Mouse (Mus musculus) CH12.LX (cell line): ENCODE measurements around the gene Prepl. TPM values are rescaled to one million over a fixed set of nuclear protein-coding genes. Genes with fewer than 3 reads are reported as not detected.

Experiments used
- DNase-seq: peaks from one replicate; pipeline ENCODE4 v3.0.0-alpha.2; 2013; ENCODE audit errors: extremely low read depth
- H3K27ac ChIP-seq: 2 replicates; pipeline ENCODE4 v1.5.1; 2012; ENCODE audit warnings: low read depth, mild to moderate bottlenecking, control low read depth, moderate library complexity; ENCODE audit not compliant: insufficient read depth
- H3K27me3 ChIP-seq: replicated peaks from 2 replicates; pipeline ENCODE3; 2012; ENCODE audit warnings: inconsistent platforms
- H3K36me3 ChIP-seq, 2 experiments: replicated peaks in 1 of 2; 2 replicates each; pipeline versions ENCODE3 to v1.6.1; 2012; ENCODE audit warnings: inconsistent platforms in 1 of 2, low read length in 1 of 2, mild to moderate bottlenecking in 1 of 2, mixed read lengths in 1 of 2, moderate library complexity in 1 of 2; ENCODE audit not compliant: control insufficient read depth in 1 of 2, insufficient read depth in 1 of 2
- H3K4me1 ChIP-seq, 2 experiments: 2 replicates each; pipeline ENCODE4 v1.6.1; 2012; ENCODE audit warnings: inconsistent platforms in 1 of 2, moderate library complexity in 1 of 2; ENCODE audit not compliant: insufficient read depth in 2 of 2, control insufficient read depth in 1 of 2
- H3K4me2 ChIP-seq: 2 replicates; pipeline ENCODE4 v1.6.1; 2012; ENCODE audit warnings: low read depth, mild to moderate bottlenecking, control low read depth; ENCODE audit not compliant: poor library complexity, insufficient read depth, severe bottlenecking
- H3K4me3 ChIP-seq, 3 experiments: fragments of 150-350 bp in 1 of 3; sonication (generic) in 1 of 3; replicated peaks in 1 of 3; 2 replicates each; pipeline versions ENCODE3 to v1.5.1; 2011 to 2012; ENCODE audit warnings: low read depth in 2 of 3, low read length in 2 of 3, mild to moderate bottlenecking in 2 of 3, moderate library complexity in 2 of 3, control low read depth in 1 of 3, improper control_type of control experiment in 1 of 3, inconsistent platforms in 1 of 3, mixed read lengths in 1 of 3; ENCODE audit not compliant: poor library complexity in 1 of 3
- H3K79me2 ChIP-seq: replicated peaks from 2 replicates; pipeline ENCODE4 v1.6.1; 2012; ENCODE audit warnings: mild to moderate bottlenecking, moderate library complexity; ENCODE audit not compliant: control insufficient read depth, poor library complexity, insufficient read depth, severe bottlenecking; ENCODE audit errors: extremely low read depth
- H3K9ac ChIP-seq: 2 replicates; pipeline ENCODE4 v1.6.1; 2012; ENCODE audit warnings: low read depth, mild to moderate bottlenecking, control low read depth, moderate library complexity; ENCODE audit not compliant: insufficient read depth
- H3K9me3 ChIP-seq: replicated peaks from 2 replicates; pipeline ENCODE3; 2012; ENCODE audit warnings: low read length, inconsistent platforms, mixed read lengths
- BHLHE40 ChIP-seq: IDR thresholded peaks from 2 replicates; pipeline ENCODE4 v1.6.1; 2011; ENCODE audit warnings: mild to moderate bottlenecking, low read depth, low read length, improper control_type of control experiment
- CHD2 ChIP-seq: IDR thresholded peaks from 2 replicates; pipeline ENCODE4 v1.6.1; 2011; ENCODE audit warnings: low read length, improper control_type of control experiment
- CTCF ChIP-seq, 2 experiments: IDR thresholded peaks in 1 of 2; conservative IDR thresholded peaks in 1 of 2; 2 replicates each; pipeline ENCODE4 v1.5.1; 2011 to 2012; ENCODE audit warnings: low read depth in 2 of 2, low read length in 2 of 2, improper control_type of control experiment in 1 of 2, inconsistent platforms in 1 of 2, mild to moderate bottlenecking in 1 of 2, moderate library complexity in 1 of 2
- EP300 ChIP-seq: IDR thresholded peaks from 2 replicates; pipeline ENCODE4 v1.6.1; 2011; ENCODE audit warnings: low read length, improper control_type of control experiment
- ETS1 ChIP-seq: conservative IDR thresholded peaks from 2 replicates; pipeline ENCODE4 v1.6.1; 2012; ENCODE audit warnings: low read depth, mild to moderate bottlenecking, inconsistent platforms, low read length, improper control_type of control experiment, moderate library complexity
- HCFC1 ChIP-seq: IDR thresholded peaks from 2 replicates; pipeline ENCODE4 v1.6.1; 2012; ENCODE audit warnings: low read depth, mild to moderate bottlenecking, inconsistent platforms, low read length, improper control_type of control experiment
- MAX ChIP-seq: IDR thresholded peaks from 2 replicates; pipeline ENCODE4 v1.6.1; 2011; ENCODE audit warnings: low read length, improper control_type of control experiment
- MXI1 ChIP-seq: IDR thresholded peaks from 2 replicates; pipeline ENCODE4 v1.6.1; 2011; ENCODE audit warnings: mild to moderate bottlenecking, low read depth, low read length, improper control_type of control experiment
- MYC ChIP-seq: IDR thresholded peaks from 2 replicates; pipeline ENCODE4 v1.6.1; 2011; ENCODE audit warnings: low read depth, mild to moderate bottlenecking, improper control_type of control experiment, low read length
- POLR2A ChIP-seq: IDR thresholded peaks from 2 replicates; pipeline ENCODE4 v1.6.1; 2011; ENCODE audit warnings: low read depth, mild to moderate bottlenecking, improper control_type of control experiment, low read length
- POLR2AphosphoS2 ChIP-seq: IDR thresholded peaks from 2 replicates; pipeline ENCODE4 v1.6.1; 2011; ENCODE audit warnings: low read depth, low read length, improper control_type of control experiment
- RAD21 ChIP-seq: IDR thresholded peaks from 2 replicates; pipeline ENCODE4 v1.6.1; 2011; ENCODE audit warnings: low read depth, mild to moderate bottlenecking, low read length, improper control_type of control experiment, moderate library complexity
- SMC3 ChIP-seq: IDR thresholded peaks from 2 replicates; pipeline ENCODE4 v1.6.1; 2011; ENCODE audit warnings: low read depth, low read length, improper control_type of control experiment
- TBP ChIP-seq: conservative IDR thresholded peaks from 2 replicates; pipeline ENCODE4 v1.6.1; 2011; ENCODE audit warnings: low read depth, low read length, improper control_type of control experiment
- TCF12 ChIP-seq: IDR thresholded peaks from 2 replicates; pipeline ENCODE4 v1.6.1; 2014; ENCODE audit warnings: low read depth, mild to moderate bottlenecking, inconsistent platforms, low read length, improper control_type of control experiment
- USF1 ChIP-seq: IDR thresholded peaks from 2 replicates; pipeline ENCODE4 v1.6.1; 2014; ENCODE audit warnings: low read depth, mild to moderate bottlenecking, inconsistent platforms, low read length, improper control_type of control experiment
- USF2 ChIP-seq: conservative IDR thresholded peaks from 2 replicates; pipeline ENCODE4 v1.6.1; 2011; ENCODE audit warnings: low read depth, low read length, improper control_type of control experiment
- ZC3H11A ChIP-seq: IDR thresholded peaks from 2 replicates; pipeline ENCODE4 v1.6.1; 2012; ENCODE audit warnings: low read depth, mild to moderate bottlenecking, inconsistent platforms, low read length, improper control_type of control experiment
- ZNF384 ChIP-seq: IDR thresholded peaks from 2 replicates; pipeline ENCODE4 v1.6.1; 2012; ENCODE audit warnings: low read depth, low read length, improper control_type of control experiment, inconsistent platforms
- dilution Hi-C: fragments of 300-500 bp; cut with MboI; formaldehyde crosslinking; loops from 2 replicates; pipeline ENCODE4 v1.14.3; 2020; ENCODE audit warnings: low sequenced_read_pairs; ENCODE audit not compliant: extremely low pct_unique_long_range_greater_than_20kb, extremely low pct_ligation_motif_present
- in situ Hi-C: fragments of 300-500 bp; cut with MboI; formaldehyde crosslinking; loops from 3 replicates; pipeline ENCODE4 v1.14.3; 2019; ENCODE audit warnings: low sequenced_read_pairs, low pct_ligation_motif_present, low pct_unique_long_range_greater_than_20kb, mixed read lengths
- polyA plus RNA-seq: library from polyadenylated mRNA; unstranded; fragments of >175 nt; gene quantifications from 2 replicates; pipeline ENCODE4 v1.2.1, GENCODE M21; 2012; ENCODE audit warnings: low read depth; ENCODE audit not compliant: insufficient read length
- total RNA-seq, 2 experiments: library from RNA; depleted of rRNA; stranded (reverse); fragments of 300-350 nt in 1 of 2; fragments of >200 nt in 1 of 2; gene quantifications; 2 replicates each; pipeline ENCODE4 v1.2.3; 2012 to 2014

Gene Prepl
- total and polyA plus RNA-seq, 3 experiments: 7.0 to 22.9 (median 8.5) TPM

GRCm38 (mm10) chr17:85040913-85041312 lies 49.1 kb downstream of the Prepl start:
- Histone ChIP-seq H3K27me3 (no peaks in the 10 kb centered on the region), H3K4me1 (peaks cover 0 to 2% of the 10 kb centered on the region in 2 experiments; a peak in 1 of 4 replicates), H3K4me2 (no peak overlapping the region), H3K79me2 (no peaks in the 10 kb centered on the region), H3K27ac (no peak overlapping the region), H3K4me3 (no peak overlapping the region), H3K36me3 (no peaks in the 10 kb centered on the region), H3K9ac (no peak overlapping the region), H3K9me3 (no peaks in the 10 kb centered on the region)
- no peak for TF ChIP-seq POLR2AphosphoS2
- TF ChIP-seq POLR2A: no peak
- TF ChIP-seq SMC3: no peak
- no peak for TF ChIP-seq RAD21
- no peak for TF ChIP-seq USF2
- TF ChIP-seq ZNF384: no peak
- no peak for TF ChIP-seq MAX
- no peak for TF ChIP-seq ZC3H11A
- in situ Hi-C loops (no loop called here), dilution Hi-C loops (no loop called here)
- no peak for DNase-seq

- in situ Hi-C loops: no loop called here
- no peak for TF ChIP-seq CTCF (conservative IDR thresholded peaks at IDR 0.05 in 1 of 2, IDR thresholded peaks at IDR 0.05 in 1 of 2; ENCODE audit: low read depth in 2 of 2, low read length in 2 of 2)
- no peak for TF ChIP-seq BHLHE40
- no peak for TF ChIP-seq ZC3H11A
- no peak for TF ChIP-seq ZNF384
- TF ChIP-seq POLR2AphosphoS2: no peak
- no peak for TF ChIP-seq MYC
- no peak for TF ChIP-seq ETS1
- TF ChIP-seq TBP: no peak
- no peak for TF ChIP-seq MXI1
- TF ChIP-seq EP300: no peak
- no peak for TF ChIP-seq HCFC1
- TF ChIP-seq USF1: no peak
- no peak for TF ChIP-seq USF2
- TF ChIP-seq TCF12: no peak
- TF ChIP-seq CHD2: no peak
- TF ChIP-seq, all 38 proteins: peak for 0
- DNase-seq: no peak
- H3K4me3 ChIP-seq: no peak overlapping the region
- H3K27ac ChIP-seq: no peak overlapping the region
- no peaks in the 10 kb centered on the region for H3K9me3 ChIP-seq
- peaks cover 0 to 6% of the 10 kb centered on the region in 2 experiments; a peak in 1 of 4 replicates for H3K4me1 ChIP-seq
- no peaks in the 10 kb centered on the region for H3K36me3 ChIP-seq
- H3K4me2 ChIP-seq: no peak overlapping the region
- dilution Hi-C loops: no loop called here
- no peaks in the 10 kb centered on the region for H3K79me2 ChIP-seq
- H3K27me3 ChIP-seq: no peaks in the 10 kb centered on the region
- H3K9ac ChIP-seq: no peak overlapping the region
These were observed 51.3 kb downstream of the Prepl start for GRCm38 (mm10) chr17:85038761-85039160.
